Mouse (Mus musculus): ENCODE measurements at regions not wholly inside any gene's neighbourhood (a gene's known extent, or its start where the extent isn't known, plus 50 kb on each side); places are given as distances from the start of the nearest gene placed in this dataset.
A peak's percentile ranks its signal among the peaks of the same experiment; 100 is the strongest.

DNA sequence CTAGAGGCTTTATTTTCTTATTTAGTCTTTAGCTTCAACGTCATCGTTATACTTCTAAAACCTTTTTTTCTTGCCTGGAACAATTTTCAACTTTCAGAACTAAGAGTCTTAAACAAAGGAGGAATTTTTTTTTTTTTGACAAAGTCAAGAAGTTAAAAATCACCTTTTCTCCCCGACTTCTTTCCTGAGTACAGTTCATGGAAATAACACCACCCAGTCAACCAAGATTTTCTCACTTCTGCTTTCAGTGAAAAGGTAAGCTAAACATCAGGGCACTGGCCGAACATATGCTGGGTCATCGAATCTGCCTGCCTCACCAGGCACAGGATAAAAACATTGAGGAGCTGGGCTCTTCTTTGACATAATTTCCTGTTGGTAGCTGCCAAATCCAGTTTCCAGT, 277.4 kb upstream of the Actbl2 start:
- no peak for DNase-seq (ENCODE audit: low spot score in 2 of 2)

DNA sequence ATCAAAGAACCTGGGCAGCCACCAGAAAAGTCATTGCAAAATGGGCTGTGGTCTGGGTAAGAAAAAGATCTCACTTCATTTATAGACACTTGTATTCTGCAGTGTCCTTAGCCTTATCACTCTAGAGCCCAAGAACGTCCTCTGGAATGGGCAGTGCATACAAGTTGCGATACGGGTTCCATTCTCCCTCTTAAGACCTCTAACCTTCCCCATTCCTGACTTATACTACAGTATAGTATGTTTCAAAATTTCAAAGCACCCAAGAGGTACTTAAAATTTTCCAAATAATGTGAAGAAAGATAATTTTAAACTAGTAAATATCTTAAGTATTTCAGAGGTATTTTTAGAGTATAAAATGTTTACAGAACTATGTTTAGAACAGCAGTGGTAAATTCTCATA, 276.8 kb upstream of the Actbl2 start:
- no peak for DNase-seq (ENCODE audit: low spot score in 2 of 2)

DNA sequence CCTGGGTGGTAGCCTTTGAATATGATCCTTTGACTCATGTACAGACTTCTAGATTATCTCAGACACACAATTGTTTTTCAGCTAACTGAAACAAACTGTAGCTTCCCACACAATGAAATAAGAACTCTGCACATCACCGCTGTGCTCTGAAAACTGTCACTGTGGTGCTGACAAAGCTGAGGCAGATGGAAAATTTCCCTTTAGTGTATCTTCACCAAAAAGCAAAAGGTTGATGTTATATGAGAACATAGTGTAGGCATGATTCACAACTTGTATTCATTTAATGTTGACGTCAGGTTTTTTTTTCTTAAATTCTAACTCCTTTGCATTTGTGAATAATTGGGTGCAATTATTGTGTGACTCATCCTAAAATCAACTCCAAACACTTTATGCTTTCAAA, 264.1 kb upstream of the Actbl2 start:
- DNase-seq (ENCODE audit: low spot score in 2 of 2): no peak

DNA sequence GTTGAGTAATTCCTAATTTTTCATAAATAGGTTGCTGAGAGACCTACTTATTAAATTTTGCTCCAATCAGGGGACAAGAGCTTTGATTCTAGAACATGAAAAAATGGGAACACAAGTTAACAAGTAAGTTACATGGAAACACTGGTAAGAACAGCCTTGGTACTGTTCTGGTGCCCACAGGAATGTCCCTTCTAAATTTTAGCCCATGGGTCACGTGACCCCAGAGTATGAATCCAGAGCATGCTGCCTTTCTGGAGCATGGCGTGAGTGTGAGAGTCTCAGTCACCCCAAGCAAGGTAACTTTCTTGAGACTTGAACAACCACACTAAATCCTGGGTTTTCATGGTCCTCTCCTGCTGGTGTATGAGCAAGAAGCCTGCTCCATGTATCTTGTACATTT, 263.7 kb upstream of the Actbl2 start:
- no peak for DNase-seq (ENCODE audit: low spot score in 2 of 2)

DNA sequence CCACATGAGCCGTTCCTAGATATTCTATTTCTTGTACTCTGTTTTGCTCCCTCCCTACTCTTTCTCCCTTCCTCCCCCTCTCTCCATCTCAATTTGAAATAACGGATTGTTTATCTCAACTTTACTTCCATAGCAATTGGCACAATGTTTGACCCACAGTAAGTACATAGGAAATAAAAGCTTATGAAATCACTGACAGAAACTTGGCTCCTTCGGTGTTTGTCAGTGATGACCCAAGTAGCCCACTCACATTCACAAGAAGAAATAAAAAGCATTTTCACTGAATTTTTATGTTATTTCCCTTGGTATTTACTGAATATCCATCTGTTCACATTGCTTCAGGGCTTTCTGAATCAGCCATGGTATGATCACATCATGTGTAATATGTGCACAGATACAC, 260.2 kb upstream of the Actbl2 start:
- no peak for DNase-seq (ENCODE audit: low spot score in 2 of 2)

DNA sequence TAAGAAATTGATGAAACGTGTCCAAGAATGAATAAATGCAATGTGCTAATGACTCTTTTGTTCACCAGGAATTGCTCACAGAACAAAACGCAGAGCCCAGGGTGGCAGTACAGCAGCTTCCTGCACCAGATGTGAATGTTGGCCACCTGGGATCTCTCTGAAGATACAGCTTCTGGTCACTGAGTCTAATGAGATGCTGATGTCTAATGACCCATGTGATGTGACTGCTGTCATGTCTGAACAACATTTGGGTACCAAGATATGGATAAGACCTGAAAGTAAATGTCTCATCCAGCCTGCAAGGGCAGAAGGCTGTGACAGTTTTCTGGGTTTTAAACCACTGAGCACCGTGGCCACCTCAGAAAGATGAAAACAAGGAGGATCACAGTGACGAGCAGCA, 252.1 kb upstream of the Actbl2 start:
- DNase-seq (ENCODE audit: low spot score in 2 of 2): no peak

DNA sequence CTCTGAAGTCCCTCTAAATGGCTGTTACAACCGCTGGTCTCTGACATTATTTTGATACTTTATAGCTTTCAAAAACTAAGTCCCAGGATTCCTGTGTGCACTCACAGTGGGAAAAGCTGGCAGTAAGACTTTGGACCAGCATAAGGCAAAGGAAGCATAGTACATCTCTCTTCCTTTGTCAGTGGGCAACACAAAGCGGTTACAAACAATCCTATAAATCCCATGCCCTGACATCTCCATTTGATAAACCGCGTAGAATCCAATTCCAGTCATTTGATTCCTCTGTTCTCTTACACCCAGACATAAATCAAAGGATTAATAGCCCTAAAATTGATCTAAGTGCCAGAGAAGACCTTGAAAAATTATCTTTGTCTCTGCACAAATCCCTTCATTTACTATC, 240.7 kb upstream of the Actbl2 start:
- DNase-seq (ENCODE audit: low spot score in 2 of 2): no peak

DNA sequence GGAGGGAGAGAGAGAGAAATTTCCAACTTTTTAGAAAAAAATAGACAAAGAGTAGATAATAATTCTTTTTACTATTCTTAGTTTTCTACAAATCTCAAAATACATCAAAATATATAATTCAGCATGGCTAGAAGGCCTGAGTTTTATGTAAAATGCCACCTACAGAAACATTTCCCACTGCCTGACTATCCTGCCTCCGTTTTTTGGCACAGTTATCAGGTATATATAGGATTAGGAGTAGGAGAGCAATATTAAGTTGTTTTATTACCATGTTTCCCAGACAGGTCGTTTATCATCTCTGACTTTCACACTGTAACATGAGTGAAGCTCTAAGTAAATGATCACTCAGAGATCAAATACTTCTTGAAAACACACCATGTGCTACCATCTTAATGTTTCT, 224.7 kb upstream of the Actbl2 start:
- DNase-seq (ENCODE audit: low spot score in 2 of 2): no peak

DNA sequence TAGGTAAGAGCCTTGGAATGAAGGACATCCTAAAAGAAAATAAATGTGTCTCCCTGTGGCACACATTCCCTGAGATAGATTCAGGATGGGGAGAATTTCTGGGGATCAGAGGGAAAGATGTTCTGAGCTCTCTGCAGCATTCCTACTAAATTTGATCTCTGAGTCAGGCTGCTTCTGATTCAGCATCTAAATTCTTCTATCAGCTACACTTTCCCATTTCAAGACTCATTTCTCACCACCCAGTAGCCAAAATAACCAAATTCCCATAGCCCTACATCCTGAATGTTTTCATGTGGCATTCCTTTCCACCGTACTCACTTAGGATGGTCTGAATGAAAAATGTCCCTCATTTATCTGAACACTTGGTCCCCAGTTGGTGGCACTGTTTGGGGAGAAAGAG, 223.2 kb upstream of the Actbl2 start:
- DNase-seq (ENCODE audit: low spot score in 2 of 2): no peak

DNA sequence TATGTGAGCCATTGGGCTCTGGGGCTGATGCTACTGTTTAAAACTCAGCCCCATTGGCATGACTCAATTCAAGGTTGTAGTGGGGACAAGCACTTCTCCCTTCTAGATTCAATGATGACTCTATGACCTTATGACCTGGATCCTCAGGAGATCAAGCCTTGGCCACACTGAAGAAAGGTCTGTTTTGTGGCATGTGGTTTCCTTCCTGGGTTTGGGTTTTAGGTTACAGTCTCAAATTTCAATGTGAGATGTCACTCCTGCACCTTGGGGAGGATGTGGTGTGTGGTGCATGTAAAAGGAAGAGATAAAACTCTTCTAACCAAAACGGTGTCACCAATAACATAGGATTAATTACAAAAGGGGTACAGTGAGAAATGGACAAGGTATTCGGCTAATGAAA, 211.2 kb upstream of the Actbl2 start:
- no peak for DNase-seq (ENCODE audit: low spot score in 2 of 2)

DNA sequence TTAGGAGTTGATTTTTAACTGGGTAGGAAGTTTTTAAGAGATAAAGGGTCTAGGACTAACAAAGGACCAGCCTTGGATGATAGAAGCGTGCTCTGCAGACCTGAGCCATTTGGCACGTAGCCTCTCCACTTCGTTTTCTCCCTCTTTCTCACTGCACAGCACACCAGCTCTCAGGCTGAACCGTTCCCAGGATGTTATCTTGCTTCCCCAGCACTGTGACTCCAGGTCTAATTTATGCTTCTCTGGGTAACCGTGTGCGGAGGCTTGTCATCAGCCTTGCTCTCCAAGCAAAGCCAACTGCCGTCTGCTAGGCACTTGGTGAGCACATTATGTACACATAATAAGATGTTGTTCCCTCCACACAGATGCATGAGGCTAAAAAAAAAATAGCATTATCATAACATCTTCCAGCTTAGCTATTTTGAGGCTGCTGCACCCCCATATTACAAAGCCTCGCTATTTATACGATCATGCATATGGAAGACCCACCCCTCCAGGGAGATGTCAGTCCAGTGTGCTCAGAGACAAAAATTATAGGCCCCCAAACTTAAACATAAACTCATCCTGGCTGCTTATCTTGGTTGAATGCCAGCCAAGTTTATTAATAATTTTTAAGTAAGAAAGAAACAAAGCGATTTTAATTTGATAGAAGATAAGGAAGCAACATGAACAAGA, 210.3 kb upstream of the Actbl2 start:
- peak in 1 of 2 experiments; percentile 3 for DNase-seq (ENCODE audit: low spot score in 2 of 2)

DNA sequence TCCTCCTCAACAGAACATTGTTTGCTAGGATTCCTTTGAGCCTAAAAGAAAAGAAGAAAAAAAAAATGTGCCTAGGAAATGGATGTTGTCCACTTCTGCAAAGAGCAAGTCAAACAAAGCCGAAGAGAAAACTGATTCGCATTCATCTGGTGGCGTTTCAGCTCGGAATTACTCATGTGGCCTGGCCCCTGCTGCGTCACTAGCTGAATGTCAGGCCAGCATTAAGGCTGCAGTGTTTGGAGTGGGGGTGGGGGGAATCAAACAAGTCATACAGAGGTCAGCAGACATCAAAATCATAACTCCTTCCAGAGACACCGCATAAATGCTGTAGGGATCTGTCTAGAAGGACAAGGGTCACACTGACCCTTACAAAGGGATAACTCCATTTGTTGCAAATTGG, 204.7 kb upstream of the Actbl2 start:
- no peak for DNase-seq (ENCODE audit: low spot score in 2 of 2)

DNA sequence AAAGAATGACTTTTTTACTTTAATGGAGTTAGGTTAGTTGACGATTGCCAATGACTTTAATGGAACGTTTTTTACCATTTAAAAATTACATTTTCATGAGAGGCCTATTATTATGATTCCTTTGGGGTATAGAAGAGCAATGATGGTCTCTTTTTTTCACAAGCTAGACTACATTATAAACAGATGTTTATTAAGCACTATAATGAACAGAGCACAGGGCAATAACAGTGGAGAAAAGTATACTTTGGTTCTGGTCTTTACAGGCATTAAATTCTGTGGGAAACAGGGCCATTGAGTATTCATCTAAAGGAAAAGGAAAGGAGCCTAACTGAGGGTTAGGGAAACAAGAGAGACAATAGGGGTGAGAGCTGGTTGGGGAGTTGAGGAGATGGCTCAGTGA, 199.0 kb upstream of the Actbl2 start:
- DNase-seq (ENCODE audit: low spot score in 2 of 2): no peak

DNA sequence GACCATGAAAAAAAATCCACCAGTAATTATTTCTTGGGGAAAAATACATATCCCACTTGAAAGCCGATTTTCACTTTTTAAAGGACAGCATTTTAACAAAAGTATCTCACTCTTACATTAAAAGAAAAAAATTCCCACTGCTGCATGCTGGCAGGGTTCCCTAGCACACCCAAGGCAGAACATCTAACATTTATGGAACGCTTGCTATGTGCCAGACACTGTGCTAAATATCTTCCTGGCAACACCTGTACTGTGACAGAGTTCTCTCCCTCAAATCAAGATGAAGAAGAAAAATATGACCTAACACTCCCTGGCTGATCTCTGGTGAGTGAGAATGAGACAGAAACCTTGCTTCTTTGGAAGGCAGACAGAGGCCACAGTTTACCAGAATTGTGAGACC, 167.1 kb upstream of the Actbl2 start:
- no peak for DNase-seq (ENCODE audit: low spot score in 2 of 2)

DNA sequence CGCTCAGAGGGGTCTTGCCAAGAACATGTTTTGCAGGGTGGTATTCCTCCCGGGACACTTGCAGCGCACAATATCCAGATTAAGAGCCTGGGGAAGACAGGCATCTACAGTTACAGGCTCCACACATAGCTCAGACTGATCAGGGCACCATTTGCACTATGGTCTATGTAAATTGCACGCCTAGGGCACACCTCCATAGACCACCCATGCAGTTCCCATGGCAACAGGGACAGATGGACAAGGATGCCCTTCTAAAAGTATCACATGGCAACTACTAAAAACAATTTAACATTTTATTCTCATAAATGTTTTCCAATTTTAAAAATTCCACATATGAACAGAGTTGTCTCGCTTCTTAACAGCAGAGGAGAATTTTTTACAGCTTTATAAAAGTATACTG, 158.7 kb upstream of the Actbl2 start:
- DNase-seq (ENCODE audit: low spot score in 2 of 2): no peak

DNA sequence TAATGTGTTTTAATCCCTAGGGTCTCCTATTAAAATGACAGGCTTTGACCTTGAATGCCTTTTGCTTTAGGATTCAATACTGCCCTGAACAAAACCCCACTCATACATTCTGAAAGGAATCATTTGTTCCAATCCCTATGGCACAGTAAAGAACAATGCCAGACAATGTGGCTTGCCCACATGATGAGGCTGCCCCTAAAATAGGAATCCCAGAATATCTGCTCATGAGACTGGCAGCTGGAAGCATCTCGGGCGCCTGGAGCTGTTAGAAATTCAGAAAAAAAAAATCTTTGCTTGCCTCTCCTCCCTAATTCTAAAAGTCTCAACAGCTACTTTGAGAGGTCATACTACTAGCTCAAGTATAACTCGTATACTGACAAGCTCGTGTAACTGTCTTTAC, 157.5 kb upstream of the Actbl2 start:
- peak; percentile 7 to 18 for DNase-seq (ENCODE audit: low spot score in 2 of 2)

DNA sequence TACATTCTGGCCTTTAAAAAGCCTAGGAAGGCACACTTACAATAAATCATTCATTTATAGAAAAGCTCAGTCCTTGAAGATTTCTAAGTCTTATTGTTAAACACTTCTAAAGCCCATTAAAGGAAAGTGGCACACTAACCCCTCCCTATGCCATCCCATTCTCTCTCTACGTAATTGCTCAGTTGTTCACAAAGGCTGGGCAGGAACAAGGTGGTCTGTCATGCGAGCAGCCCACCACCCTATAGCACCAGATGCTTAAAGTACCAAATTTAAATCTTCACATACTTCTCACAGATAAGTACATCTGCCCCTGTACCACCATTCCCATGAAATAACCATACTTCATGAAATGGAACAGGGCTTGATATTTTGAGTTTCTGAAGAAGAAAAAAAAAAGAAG, 156.1 kb upstream of the Actbl2 start:
- DNase-seq (ENCODE audit: low spot score in 2 of 2): no peak

DNA sequence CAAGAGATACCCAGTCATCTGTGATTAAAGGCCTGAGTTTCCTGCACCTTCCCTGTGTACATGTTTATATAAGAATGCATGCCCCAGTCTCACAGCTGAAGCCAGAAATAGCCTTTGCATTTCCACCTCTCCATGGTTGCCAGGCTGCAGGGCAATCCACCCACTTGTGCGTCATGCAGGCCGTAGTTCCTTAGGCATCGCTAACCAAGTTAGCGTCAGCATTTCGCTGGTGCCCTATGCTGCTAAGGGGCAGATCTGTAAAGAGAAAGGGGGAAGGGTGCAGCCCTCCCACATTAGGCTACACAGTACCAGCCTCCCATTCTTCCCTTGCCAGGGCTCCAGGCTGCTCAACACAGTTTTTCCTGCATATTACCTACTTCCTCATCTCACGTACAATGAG, 155.6 kb upstream of the Actbl2 start:
- peak; percentile 23 to 52 for DNase-seq (ENCODE audit: low spot score in 2 of 2)

DNA sequence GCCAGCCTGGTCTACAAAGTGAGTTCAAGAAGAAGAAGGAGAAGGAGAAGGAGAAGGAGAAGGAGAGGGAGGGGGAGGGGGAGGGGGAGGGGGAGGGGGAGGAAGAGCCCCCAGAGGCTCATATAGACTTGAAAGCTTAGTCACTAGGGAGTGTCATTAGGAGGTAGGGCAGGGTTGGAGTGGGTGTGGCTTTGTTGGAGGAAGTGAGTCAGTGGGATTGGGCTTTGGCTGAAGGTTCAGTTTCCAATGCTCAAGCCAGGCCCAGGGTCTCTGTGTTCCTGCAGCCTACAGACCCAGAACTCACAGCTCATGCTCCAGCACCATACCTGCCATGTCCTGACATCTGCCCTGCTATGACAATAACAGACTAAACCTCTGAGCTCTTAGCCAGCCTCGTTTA, 154.4 kb upstream of the Actbl2 start:
- no peak for DNase-seq (ENCODE audit: low spot score in 2 of 2)

DNA sequence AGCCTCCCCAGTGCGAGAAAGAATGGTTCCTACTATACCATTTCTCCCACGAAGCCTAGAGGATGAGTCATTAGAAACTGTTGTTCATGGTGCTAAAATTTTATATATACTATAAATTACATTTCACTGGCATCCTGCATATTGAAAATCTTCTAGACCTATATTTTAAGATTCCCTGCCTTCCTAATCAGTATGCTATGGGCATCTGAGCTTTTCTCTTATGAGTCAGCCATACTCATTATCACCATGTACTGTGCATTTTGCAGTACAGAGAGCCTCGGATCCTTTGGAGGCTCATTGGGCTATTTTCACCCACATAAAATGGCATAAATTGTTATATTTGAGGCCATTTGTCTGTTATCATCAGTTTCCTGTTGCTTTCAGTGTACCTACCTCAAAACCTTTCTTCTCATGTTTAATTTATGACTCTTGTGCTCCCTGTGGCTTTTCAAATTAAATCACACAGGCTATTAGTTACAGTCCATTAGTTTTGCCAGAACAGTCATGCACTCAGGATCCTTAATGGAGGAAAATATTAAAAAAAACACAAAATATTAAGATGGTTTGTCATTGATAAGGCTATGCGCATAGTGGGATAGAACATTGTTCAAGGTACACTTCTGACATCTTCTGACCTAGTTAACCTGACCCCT, 150.1 kb upstream of the Actbl2 start:
- no peak for DNase-seq (ENCODE audit: low spot score in 2 of 2)

DNA sequence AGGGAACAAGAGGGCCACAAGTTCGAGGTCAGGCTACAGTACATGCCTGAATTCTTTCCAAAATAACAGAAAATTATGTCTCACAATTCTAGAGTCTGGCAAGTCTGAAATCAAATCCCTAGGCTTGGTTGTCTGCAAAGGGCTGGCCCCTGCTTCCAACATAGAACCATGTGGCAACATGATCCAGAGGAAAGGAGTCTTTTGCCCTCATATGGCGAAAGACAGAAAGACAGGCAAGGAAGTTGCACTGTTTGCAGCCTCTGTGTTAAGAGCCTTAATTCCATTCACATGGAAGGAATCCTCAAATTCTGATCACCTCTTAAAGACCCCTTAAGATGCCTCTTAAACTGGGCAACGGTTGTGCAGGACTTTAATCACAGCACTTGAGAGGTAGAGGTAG, 123.7 kb upstream of the Actbl2 start:
- DNase-seq (ENCODE audit: low spot score in 2 of 2): no peak

DNA sequence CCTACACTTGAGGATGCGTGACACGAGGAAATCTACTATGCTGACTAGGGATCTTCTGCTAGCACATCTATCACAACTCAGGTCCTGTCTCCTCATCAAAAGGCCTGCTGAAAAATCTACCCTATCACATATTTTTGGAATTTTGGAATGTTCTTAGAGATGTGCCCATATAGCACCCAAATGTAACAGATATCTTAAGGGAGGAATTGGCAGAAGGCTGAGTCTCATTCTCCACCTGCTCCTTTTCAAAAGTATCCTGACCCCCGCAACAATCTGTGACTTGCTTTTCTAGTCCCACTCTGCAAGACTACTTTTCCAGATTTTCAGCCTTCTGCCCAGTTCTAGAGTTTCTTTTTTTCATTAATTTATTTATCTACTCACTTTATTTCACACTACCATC, 118.4 kb upstream of the Actbl2 start:
- no peak for DNase-seq (ENCODE audit: low spot score in 2 of 2)

DNA sequence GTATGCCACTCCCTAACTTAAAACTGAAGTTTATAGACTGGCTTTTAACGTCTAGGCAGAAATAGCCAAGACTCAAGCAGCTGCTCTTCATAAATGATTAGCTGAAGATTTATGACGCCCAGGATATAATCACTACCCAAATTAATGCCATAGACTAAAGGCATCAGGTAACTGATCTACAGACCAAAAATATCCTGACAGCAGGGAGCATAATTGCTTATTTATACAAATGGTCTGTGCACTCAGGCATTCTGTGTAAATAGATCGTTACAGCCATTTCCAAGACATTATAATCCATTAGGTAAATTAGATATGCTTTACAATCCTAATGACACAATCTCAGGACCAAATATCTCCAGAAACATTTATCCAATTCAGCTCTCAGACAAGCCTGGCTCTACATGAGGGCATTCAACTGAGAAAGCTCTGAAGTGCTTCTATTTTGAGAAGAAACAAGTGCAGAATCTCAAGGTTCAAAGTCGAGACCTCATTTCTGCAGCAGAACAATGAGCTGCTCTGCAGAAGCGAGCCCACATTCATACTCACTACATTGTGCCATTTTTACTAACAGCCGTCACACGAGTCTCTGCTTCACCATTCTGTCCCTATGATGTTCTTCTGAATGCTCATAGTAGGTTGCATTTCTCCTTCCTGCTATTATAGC, 111.9 kb upstream of the Actbl2 start:
- DNase-seq (ENCODE audit: low spot score in 2 of 2): no peak

DNA sequence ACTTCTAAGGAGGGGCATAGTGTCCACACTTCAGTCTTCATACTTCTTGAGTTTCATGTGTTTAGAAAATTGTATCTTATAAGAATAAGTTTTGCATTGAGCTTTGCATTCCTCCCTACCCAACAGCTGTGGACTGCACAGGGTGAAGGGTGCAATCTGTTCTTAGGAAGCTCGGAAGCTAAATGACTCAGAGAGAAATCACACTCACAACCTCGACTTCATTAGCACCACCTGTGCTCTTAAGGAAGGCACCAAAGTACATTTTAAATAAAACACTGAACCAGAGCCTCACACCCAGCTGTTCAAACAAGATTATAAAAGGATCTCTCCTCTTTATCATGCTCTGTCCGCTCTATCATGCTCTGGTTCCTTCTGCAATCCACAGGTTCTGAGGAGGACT, 110.1 kb upstream of the Actbl2 start:
- DNase-seq (ENCODE audit: low spot score in 2 of 2): no peak
